Mouse (Mus musculus) heart, adult 11 months (tissue): Measurements from ENCODE around the gene Cpsf4l.
A peak's percentile ranks its signal among the peaks of the same experiment; 100 is the strongest.

Experiments
- DNase-seq: peaks from one replicate; pipeline ENCODE4 v3.0.0; 2022

Cpsf4l gene

GRCm38 (mm10) chr11:113733631-113734364, 24.0 kb upstream of the Cpsf4l start:
- DNase-seq = peak; percentile 96

DNA sequence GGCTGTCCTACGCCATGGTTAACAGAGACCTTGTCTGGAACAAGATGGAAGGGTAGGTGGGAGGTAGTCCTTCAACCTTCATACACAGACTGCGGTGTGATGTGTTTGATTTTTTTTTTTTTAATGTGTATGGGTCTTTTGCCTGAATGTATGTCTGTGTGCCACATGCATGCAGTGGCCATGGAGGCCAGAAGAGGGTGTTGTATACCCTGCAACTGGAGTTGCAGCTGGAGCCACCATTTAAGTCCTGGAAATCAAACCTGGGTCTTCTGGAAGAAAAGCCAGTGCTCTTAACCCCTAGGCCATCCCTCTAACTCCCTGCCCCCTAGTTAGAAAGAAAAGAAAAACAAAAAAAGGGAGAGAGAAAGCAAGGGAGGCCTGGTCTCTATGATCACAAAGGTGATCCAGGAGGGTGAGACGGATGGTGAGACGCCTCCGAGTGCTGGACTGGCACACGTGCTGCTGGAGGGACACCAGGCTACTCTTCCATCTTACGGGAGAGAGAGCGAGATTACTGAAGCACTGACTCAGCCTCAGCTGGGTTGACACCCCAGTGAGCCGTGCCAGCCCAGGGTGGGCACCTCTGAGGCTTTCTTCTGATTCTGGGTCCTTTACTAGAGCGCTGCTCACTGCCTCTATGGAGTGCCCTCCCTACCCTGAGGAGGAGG, 22.3 kb upstream of the Cpsf4l start:
- no peak for DNase-seq

- no peak for DNase-seq
Measured at GRCm38 (mm10) chr11:113730879-113731278, 21.1 kb upstream of the Cpsf4l start.

GRCm38 (mm10) chr11:113729917-113730316, 20.1 kb upstream of the Cpsf4l start:
- DNase-seq = peak; percentile 93

GRCm38 (mm10) chr11:113729239-113729638, 19.4 kb upstream of the Cpsf4l start:
- peak; percentile 95 for DNase-seq

DNA sequence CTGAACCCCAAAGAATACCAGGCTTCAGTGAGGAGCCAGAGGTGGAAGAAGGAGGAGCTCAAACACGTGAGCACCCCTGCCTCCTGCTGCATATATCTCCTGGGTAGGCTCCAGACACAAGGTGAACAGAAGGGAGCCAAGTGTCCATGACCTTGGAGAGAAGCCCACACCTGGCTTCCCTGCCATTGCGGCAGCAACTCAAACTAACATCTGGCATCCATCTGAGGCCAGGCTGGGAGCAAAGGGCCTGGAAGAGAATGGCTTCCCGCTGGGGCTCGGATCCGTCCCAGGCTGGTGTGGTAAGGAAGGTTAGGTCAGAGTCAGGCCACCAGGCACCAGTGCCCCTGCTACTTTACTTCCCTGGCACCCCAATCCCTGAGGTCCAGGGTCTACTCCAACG, 18.2 kb upstream of the Cpsf4l start:
- DNase-seq = peak; percentile 89

DNA sequence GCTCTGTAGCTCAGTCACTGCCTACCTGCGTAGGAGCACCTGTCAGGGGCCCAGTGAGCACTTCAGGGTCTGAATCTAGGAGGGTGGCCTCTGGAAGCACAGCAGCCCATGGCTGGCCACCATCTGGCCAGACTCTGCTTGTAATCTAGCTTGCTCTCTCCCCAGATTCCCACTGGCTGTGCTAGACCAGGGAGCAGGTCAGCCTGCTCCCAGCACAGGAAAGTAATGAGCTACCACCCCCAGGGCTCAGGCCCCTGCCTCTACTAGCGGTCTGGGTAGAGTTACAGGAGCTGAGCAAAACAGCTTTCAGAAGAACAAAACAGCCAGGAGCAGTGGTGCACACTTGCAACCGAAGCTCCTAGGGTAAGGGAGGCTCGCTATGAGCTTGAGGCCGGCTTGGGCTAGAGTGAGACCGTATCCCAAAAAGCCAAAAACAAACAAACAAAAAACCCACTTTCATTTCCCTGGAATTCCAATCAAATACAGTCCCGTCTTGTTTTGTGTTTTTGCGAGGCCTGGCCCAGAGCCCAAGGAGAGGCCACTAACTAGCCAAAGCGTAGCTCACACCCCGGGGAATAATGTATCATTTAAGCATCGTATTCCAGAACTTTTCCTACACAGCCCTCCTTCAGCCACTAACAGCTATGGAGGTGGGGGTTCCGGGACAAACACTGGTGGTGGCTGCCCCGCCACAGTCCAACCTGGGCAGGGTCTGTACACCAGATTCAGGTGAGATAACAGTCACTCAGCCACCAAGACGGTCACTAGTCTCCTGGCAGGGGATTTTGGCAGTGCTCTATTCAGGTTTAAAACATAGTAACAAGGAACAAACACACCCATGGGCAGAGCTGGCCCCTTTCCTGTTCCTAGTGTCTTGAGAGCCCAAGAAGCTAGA, 17.4 kb upstream of the Cpsf4l start:
- peak; percentile 93 for DNase-seq

GRCm38 (mm10) chr11:113725235-113726048, 15.6 kb upstream of the Cpsf4l start:
- DNase-seq = peak; percentile 97

DNA sequence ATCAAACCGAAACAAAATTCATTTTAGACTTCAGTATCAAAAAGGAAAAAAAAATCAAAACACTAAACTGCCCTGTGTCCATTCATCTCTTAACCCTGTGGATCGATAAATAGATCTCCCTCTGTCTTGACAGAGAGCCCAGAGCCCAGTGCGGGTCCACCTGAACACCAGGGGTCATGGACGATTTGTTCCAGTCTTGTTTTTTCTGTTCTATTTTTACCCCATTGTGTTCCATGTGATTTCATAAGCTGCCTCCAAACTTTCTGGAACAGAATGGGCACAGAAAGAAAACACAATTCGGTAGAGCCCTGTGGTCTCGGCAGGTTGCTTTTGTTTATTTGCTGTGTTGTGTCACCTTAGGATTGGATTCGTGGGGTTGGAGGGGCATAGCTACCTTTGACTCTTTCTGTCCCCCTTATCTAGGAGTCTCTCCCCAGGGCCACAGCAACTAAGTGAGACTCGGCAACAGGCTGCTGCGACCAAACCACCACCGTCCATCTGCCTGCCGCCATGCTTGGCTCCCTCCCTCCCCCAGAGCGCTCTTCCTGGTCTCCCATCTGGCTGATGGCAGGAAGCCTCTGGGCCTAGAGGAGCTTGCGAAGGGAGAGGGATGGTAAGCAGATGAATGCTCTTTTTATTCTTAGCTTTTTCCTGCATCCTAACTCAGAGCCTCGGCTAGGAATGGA, 12.7 kb upstream of the Cpsf4l start:
- DNase-seq = peak; percentile 92

DNA sequence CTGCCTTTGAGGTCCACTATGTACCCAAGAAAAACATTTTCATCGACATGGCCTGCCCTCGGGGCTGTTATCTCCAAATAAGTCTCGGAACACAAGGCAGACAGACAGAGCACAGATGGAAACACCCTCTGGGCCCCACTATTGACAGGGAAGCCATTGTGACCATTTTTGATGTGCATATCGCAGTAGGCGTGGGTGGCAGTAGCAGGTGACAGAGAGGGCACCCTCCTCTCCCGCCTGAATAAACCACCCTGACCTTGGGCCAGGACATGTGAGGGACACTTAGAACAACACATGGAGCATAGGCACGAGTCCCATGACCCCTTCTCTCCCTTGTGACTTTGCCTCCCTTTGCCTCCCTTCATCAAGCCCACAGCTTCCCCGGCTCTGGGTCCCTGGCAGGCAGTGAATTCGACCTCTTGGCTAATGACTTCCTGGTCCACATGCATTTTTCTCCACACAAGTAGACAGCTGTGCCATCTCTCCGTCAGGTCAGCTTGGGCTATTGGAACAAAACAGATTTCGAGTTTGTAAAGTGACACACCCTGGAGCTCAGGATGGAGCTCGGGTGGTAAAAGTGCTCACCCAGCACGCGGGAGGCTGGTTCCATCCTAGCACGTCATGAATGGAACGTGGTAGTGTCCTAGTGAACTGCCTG, 8.1 kb upstream of the Cpsf4l start:
- DNase-seq = peak; percentile 91

- DNase-seq = no peak
Measured at GRCm38 (mm10) chr11:113716132-113716531, 6.3 kb upstream of the Cpsf4l start.

- DNase-seq = no peak
Measured at GRCm38 (mm10) chr11:113715078-113715674, 5.4 kb upstream of the Cpsf4l start.

DNA sequence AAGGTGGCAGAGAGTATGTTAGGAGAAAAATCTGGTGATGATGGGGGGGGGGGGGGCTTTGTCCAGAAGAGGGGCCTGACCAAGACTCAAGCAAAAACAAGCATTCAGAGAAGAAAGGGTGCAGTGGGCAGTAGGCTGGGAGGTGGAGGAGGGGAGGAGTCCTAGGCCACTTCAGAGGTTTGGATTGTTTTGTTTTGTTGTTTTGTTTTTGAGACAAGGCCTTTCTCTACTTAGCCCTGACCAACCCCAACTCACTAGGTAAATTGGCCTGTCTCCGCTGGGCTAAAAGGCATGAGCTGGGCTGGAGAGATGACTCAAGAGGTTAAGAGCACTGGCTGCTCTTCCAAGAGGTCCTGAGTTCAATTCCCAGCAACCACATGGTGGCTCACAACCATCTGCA, 1.2 kb upstream of the Cpsf4l start:
- DNase-seq = no peak

GRCm38 (mm10) chr11:113710257-113710777, 500 bp upstream of the Cpsf4l start:
- no peak for DNase-seq

- no peak for DNase-seq
Measured at GRCm38 (mm10) chr11:113709272-113709671, 545 bp downstream of the Cpsf4l start.

- no peak for DNase-seq
Measured at GRCm38 (mm10) chr11:113708629-113709213, 1.1 kb downstream of the Cpsf4l start.

DNA sequence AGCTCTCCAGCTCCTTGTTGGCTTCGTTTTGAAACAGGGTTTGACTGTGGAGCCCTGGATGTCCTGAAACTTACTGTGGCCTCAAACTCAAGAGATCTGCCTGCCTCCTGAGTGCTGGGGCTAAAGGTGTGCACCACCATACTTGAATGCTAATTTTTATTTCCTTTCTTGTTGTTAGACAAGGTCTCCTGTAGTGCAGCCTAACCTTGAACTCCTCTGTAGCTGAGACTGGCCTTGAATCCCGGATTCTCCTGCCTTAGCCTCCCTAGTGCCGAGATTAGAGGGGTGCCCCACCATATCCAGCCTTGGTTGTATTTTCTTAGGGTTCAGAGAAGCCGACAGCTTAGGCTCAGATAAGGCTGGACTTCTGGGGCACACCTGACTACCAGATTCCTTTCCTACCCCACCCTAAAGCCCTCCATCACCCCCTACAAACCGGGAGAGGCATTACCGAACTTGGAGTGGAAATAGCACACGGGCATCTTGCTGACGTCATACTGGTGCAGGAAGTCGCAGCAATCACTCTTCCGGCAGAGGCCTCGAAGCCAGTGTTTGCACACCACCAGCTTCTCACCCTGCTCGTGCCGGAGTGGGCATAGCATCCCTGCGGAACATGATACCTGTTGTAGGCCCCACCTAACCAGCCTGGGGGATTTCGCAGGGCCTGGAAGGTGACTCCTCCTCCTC, 3.7 kb downstream of the Cpsf4l start:
- no peak for DNase-seq

DNA sequence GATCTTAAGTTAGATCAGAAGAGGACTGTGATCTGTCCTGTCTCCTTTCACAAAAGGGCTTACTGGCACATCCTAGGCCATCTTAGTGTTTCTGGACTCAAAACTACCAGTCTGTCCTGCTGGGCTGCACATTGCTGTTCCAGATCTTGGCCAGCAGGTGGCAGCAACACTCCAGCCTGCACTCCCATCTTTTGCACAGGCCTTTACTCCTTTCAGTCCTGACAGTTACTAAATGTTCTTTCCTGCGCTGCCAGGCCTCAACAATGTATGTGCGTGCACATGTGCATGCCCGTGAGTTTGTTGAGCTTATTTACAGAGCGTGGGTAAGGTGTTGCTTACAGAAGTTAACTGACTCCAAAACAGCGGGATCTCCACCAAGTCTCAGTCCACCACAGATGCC, 6.1 kb downstream of the Cpsf4l start:
- peak; percentile 96 for DNase-seq

GRCm38 (mm10) chr11:113699643-113700042, 10.2 kb downstream of the Cpsf4l start:
- DNase-seq = no peak
